Mouse (Mus musculus) liver, embryonic 13.5 days (tissue): ENCODE measurements around the gene Nup107. TPM values are rescaled to one million over a fixed set of nuclear protein-coding genes. Genes with fewer than 3 reads are reported as not detected.
A peak's percentile ranks its signal among the peaks of the same experiment; 100 is the strongest.

Experiments
- ATAC-seq: fragments of 200-750 bp; cut with Nextera tagmentation; 2 replicates; pipeline ENCODE4 v1.8.0; 2017; ENCODE audit warnings: low read depth, mild to moderate bottlenecking, moderate number of reproducible peaks, moderate library complexity
- DNase-seq: peaks from one replicate; pipeline ENCODE4 v3.0.0; 2022
- H3K27ac ChIP-seq: fragments of 300-500 bp; sonication (generic); 2 replicates; pipeline ENCODE4 v1.5.1; 2015; ENCODE audit warnings: moderate library complexity, mild to moderate bottlenecking, inconsistent platforms
- H3K27me3 ChIP-seq: fragments of 300-500 bp; sonication (generic); 2 replicates; pipeline ENCODE4 v1.6.1; 2015; ENCODE audit warnings: mild to moderate bottlenecking, inconsistent platforms
- H3K36me3 ChIP-seq: fragments of 300-500 bp; sonication (generic); 2 replicates; pipeline ENCODE4 v1.6.1; 2015; ENCODE audit warnings: mild to moderate bottlenecking, inconsistent platforms
- H3K4me1 ChIP-seq: fragments of 300-500 bp; sonication (generic); replicated peaks from 2 replicates; pipeline ENCODE4 v1.6.1; 2015; ENCODE audit warnings: inconsistent platforms
- H3K4me2 ChIP-seq: fragments of 300-500 bp; sonication (generic); 2 replicates; pipeline ENCODE4 v1.6.1; 2015; ENCODE audit warnings: inconsistent platforms, mild to moderate bottlenecking, moderate library complexity
- H3K4me3 ChIP-seq: fragments of 300-500 bp; sonication (generic); replicated peaks from 2 replicates; pipeline ENCODE4 v1.5.1; 2015; ENCODE audit warnings: mild to moderate bottlenecking, inconsistent platforms
- H3K9ac ChIP-seq: fragments of 300-500 bp; sonication (generic); 2 replicates; pipeline ENCODE4 v1.6.1; 2015; ENCODE audit warnings: mild to moderate bottlenecking, inconsistent platforms
- H3K9me3 ChIP-seq: fragments of 300-500 bp; sonication (generic); replicated peaks from 2 replicates; pipeline ENCODE4 v1.6.1; 2016; ENCODE audit warnings: inconsistent platforms
- WGBS: fragments of 180-500 bp; shearing (Covaris S2); methylation state at CpG from one replicate; pipeline ENCODE4 v1.1.7; 2015; ENCODE audit not compliant: insufficient replicate concordance; 5-methylcytosine and 5-hydroxymethylcytosine counted together
- polyA plus RNA-seq: library from polyadenylated mRNA; unstranded; fragments of >200 nt; fragmentation: Nextera tagmentation; extraction: Ambion mirVana; gene quantifications from 2 replicates; pipeline ENCODE4 v1.2.1, GENCODE M21; 2015

Gene Nup107
- 54.8 and 67.3 TPM in 2 replicates for polyA plus RNA-seq

DNA sequence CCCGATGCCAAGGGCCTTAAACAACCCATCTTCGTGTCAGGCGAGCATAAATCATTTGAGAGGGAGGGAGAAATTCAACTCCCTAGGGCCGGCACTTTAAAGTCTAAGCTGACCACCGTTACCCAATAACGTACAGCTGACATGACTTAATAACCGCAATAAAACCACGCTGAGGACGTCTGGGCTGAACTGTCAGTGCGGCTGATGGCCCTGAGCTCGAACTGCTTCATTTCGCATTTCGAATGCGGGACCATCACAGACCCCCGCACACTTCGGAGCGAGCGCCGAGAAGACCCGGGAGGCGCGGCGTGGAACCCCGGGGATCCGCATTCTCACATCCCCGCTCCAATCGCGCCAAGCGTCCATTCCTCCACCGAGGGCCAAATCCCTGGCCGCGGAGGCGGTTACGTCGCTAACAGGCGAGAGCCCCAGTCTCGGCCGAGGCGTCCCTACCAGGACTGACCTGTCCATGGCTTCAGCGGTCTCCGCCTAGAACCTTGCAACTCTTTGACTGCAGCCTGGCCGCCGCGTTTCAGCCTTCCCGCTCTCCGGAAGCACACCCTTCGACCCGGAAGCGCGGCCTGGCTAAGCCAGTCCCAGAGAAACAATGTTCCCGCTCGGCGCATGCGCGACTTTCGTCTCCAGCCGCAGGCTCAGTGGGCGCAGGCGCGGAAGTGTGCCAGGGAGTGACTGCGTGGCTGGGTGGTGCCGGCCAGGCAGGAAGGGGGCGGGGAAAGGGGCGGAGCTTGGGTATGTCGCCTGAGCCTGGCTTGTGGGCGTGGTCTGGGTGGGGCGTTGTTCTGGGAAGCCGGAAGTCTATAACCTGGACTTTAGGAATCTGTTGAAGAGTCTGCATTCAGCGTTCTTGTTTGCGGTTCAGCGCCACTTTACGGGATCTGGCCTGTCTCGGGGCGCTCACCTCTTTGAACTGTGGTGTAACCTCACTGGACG lies at the start of gene Nup107:
Gene Nup107, minus strand, starts transcription at position 565 of the 951 bp plus-strand sequence.
- ATAC-seq (peak; percentile 99), DNase-seq (peak; percentile 100)
- H3K9ac ChIP-seq = peak within 1 kb of the TSS; percentile 87
- peak within 1 kb of the TSS; percentile 75 for H3K4me2 ChIP-seq
- under 1% methylated on average over 75 of the region's 75 CpGs for WGBS
- peaks cover 30% of the 10 kb centered on the region for H3K4me1 ChIP-seq
- H3K4me3 ChIP-seq = peak within 1 kb of the TSS; percentile 86
- H3K9me3 ChIP-seq = no peaks in the 10 kb centered on the region; the same call in 1 of the 2 replicates
- H3K27me3 ChIP-seq = no peaks in the 10 kb centered on the region
- H3K27ac ChIP-seq = peak within 1 kb of the TSS; percentile 79
- H3K36me3 ChIP-seq = peaks cover 25% of the 10 kb centered on the region

DNA sequence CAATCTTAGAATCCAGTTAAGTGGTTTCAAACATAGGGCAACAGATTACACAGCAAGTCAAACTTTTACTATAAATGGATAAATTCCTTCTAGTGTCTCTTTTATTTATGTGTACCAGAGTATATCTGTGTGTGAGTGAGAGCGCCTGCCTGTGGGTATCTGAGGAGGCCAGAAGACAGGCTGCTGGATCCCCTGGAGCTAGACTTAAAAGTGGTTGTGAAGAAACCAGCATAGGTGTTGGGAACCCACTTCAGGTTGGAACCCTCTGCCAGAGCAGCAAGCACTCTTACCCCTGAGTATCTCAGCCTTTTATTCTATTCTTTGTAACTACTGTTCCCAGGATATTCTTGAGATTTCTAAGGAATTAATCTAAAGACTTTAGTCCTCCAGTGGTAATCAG lies 49.3 kb upstream of the Nup107 start:
- no peak for DNase-seq
- H3K9me3 ChIP-seq = no peaks in the 10 kb centered on the region

GRCm38 (mm10) chr10:117840431-117840995 lies 48.0 kb upstream of the Nup107 start:
- ATAC-seq = no peak
- peaks cover 73% of the 10 kb centered on the region for H3K4me1 ChIP-seq
- no peak overlapping the region for H3K9ac ChIP-seq
- H3K9me3 ChIP-seq = no peaks in the 10 kb centered on the region
- no peak overlapping the region for H3K4me2 ChIP-seq
- H3K27ac ChIP-seq = peak overlapping the region; percentile 6; the same call in 1 of the 2 replicates
- DNase-seq = no peak
- no peaks in the 10 kb centered on the region for H3K36me3 ChIP-seq
- no peak overlapping the region for H3K4me3 ChIP-seq
- 35% methylated on average over 5 of the region's 5 CpGs for WGBS
- no peaks in the 10 kb centered on the region for H3K27me3 ChIP-seq

More for the DNA sequence above, 49.3 kb upstream of the Nup107 start:
- WGBS = 67% methylated on average over 1 of the region's 1 CpGs
- H3K9ac ChIP-seq = no peak overlapping the region
- no peaks in the 10 kb centered on the region for H3K36me3 ChIP-seq
- H3K4me3 ChIP-seq = no peak overlapping the region
- no peaks in the 10 kb centered on the region for H3K27me3 ChIP-seq
- no peak overlapping the region for H3K4me2 ChIP-seq
- H3K27ac ChIP-seq = no peak overlapping the region
- H3K4me1 ChIP-seq = peaks cover 69% of the 10 kb centered on the region
- no peak for ATAC-seq

DNA sequence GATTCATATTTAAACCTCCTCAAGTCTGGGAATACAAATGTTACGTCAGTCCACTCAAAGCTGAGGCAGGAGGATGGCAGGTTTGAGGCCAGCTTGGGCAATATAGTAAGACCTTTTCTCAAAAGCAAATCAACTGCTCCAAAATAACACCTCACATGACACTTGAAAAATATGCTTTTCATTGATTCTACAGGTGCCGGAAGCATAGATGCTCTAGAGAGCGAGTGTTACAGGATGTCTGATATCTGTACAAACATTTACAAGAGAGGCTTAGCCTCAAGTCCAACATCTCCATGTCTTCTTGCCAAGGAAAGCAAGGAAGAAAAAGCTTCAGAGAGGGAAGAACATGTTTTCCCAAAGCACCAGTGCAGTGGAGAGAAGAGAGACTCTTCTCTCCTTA lies 47.2 kb upstream of the Nup107 start:
- no peak overlapping the region for H3K4me2 ChIP-seq
- no peaks in the 10 kb centered on the region for H3K27me3 ChIP-seq
- WGBS = 81% methylated on average over 3 of the region's 3 CpGs

DNA sequence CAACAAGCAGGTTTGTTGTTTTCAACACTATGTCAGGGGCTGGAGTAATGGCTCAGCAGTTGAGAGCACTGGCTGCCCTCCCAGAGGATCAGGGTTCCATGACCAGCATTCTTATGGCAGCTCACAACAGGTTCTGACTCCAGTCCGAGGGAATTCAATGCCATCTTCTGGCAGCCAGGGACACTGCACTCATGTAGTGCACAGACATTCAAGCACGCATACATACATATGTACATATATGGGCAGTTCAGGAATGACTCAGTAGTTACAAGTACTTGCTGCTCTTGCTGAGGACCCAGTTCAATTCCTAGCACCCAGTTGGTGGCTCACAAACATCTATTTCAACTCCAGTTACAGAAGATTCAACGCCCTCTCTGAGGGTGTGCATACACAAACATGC lies 46.4 kb upstream of the Nup107 start:
- WGBS = 78% methylated on average over 3 of the region's 3 CpGs
- peaks cover 69% of the 10 kb centered on the region for H3K4me1 ChIP-seq
- H3K4me3 ChIP-seq = no peak overlapping the region
- H3K4me2 ChIP-seq = no peak overlapping the region
- no peaks in the 10 kb centered on the region for H3K27me3 ChIP-seq
- no peak for DNase-seq
- no peak overlapping the region for H3K27ac ChIP-seq
- H3K9ac ChIP-seq = no peak overlapping the region
- H3K9me3 ChIP-seq = no peaks in the 10 kb centered on the region
- peak; percentile 47; the same call in 1 of the 2 replicates for ATAC-seq
- no peaks in the 10 kb centered on the region for H3K36me3 ChIP-seq

More for the DNA sequence above, 47.2 kb upstream of the Nup107 start:
- DNase-seq (no peak), ATAC-seq (no peak)
- Histone ChIP-seq H3K27ac (no peak overlapping the region), H3K9me3 (no peaks in the 10 kb centered on the region), H3K4me1 (peaks cover 75% of the 10 kb centered on the region), H3K36me3 (no peaks in the 10 kb centered on the region), H3K9ac (no peak overlapping the region), H3K4me3 (no peak overlapping the region)

GRCm38 (mm10) chr10:117836354-117836753 lies 43.8 kb upstream of the Nup107 start:
- peaks cover 66% of the 10 kb centered on the region for H3K4me1 ChIP-seq
- H3K27me3 ChIP-seq = no peaks in the 10 kb centered on the region
- no peak overlapping the region for H3K4me2 ChIP-seq
- no peaks in the 10 kb centered on the region for H3K9me3 ChIP-seq
- no peak overlapping the region for H3K27ac ChIP-seq
- 36% methylated on average over 2 of the region's 2 CpGs for WGBS
- H3K4me3 ChIP-seq = no peak overlapping the region
- ATAC-seq (peak; percentile 42; the same call in 1 of the 2 replicates), DNase-seq (no peak)
- peak overlapping the region; percentile 6; the same call in 1 of the 2 replicates for H3K9ac ChIP-seq
- H3K36me3 ChIP-seq = no peaks in the 10 kb centered on the region

DNA sequence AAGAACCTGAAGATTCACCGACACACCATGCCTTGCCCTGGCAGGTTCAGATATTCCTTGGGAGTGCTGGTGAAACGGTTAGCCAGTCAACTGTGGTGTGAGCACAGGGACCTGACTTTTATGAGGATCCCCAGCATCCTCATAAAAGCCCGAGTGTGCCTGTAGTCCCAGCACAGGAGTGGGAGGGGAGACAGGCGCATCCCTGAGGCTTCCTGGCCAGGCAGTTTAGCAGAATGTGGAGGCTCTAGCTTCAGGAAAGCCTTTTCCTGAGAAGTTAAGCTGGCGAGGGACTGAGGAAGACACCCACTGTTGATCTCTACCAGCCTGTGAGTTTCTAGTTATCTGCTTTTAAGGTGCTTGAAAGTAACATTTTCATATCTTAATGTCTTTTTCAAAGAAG lies 42.9 kb upstream of the Nup107 start:
- Histone ChIP-seq H3K27me3 (no peaks in the 10 kb centered on the region), H3K36me3 (no peaks in the 10 kb centered on the region), H3K27ac (no peak overlapping the region), H3K4me3 (no peak overlapping the region), H3K9me3 (no peaks in the 10 kb centered on the region), H3K9ac (no peak overlapping the region), H3K4me1 (peaks cover 68% of the 10 kb centered on the region), H3K4me2 (no peak overlapping the region)
- 66% methylated on average over 5 of the region's 5 CpGs for WGBS
- ATAC-seq (no peak), DNase-seq (no peak)

- Histone ChIP-seq H3K9ac (no peak overlapping the region), H3K4me2 (no peak overlapping the region), H3K27me3 (no peaks in the 10 kb centered on the region), H3K9me3 (no peaks in the 10 kb centered on the region), H3K27ac (no peak overlapping the region), H3K4me1 (peaks cover 66% of the 10 kb centered on the region), H3K4me3 (no peak overlapping the region), H3K36me3 (no peaks in the 10 kb centered on the region)
- WGBS = 44% methylated on average over 3 of the region's 3 CpGs
- ATAC-seq = no peak
- no peak for DNase-seq
Observed at GRCm38 (mm10) chr10:117830797-117831196, 38.3 kb upstream of the Nup107 start.

GRCm38 (mm10) chr10:117829472-117830155 lies 37.1 kb upstream of the Nup107 start:
- H3K4me1 ChIP-seq = peaks cover 70% of the 10 kb centered on the region

DNA sequence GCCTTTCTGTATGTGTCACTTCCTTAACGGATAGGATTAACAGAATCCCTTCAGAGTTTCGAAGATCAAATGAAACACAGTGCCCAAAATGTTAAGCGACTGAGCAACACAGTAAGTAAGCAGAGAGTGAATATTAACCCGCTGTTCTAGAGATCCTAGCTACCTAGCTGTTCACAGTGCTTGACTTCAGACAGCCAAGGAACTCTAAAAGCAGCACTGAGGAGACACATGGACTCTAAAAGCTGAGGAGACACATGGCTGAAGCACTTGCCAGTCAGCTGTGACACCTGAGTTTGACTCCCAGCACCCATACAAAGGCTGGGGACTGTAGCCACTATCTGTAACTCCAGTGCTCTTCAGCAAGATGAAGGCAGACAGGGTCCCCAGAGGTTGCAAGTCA lies 36.5 kb upstream of the Nup107 start:
- Histone ChIP-seq H3K4me3 (no peak overlapping the region), H3K36me3 (peaks cover 4% of the 10 kb centered on the region; the same call in 1 of the 2 replicates), H3K4me2 (no peak overlapping the region), H3K27me3 (no peaks in the 10 kb centered on the region), H3K4me1 (peaks cover 75% of the 10 kb centered on the region), H3K27ac (no peak overlapping the region), H3K9ac (no peak overlapping the region), H3K9me3 (no peaks in the 10 kb centered on the region)
- WGBS = 68% methylated on average over 4 of the region's 4 CpGs
- DNase-seq (no peak), ATAC-seq (no peak)

More at GRCm38 (mm10) chr10:117829472-117830155, 37.1 kb upstream of the Nup107 start:
- DNase-seq (no peak), ATAC-seq (no peak)
- H3K9ac ChIP-seq = no peak overlapping the region
- no peaks in the 10 kb centered on the region for H3K9me3 ChIP-seq
- WGBS = 76% methylated on average over 7 of the region's 7 CpGs
- H3K27me3 ChIP-seq = no peaks in the 10 kb centered on the region
- no peak overlapping the region for H3K4me3 ChIP-seq
- H3K4me2 ChIP-seq = no peak overlapping the region
- H3K36me3 ChIP-seq = no peaks in the 10 kb centered on the region
- H3K27ac ChIP-seq = no peak overlapping the region

DNA sequence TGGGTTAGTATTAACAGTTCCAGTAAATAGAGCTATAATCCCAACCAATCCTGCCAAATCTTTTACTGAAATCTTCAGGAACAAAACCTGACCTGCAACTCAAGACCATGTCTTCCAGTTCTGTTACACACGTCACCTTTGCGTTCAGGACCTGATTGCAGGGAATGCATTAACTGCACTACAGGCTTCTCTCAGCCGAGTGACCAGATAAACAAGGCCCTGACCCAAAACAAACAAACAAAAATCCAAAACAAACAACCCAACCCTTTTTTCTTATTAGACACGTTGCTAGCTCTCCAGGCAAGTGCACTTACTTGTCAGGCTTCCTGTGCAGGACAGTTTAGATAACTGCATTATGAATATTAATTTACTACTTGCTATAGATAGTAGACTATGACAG lies 36.0 kb upstream of the Nup107 start:
- ATAC-seq (no peak), DNase-seq (no peak)
- no peak overlapping the region for H3K4me2 ChIP-seq
- H3K4me3 ChIP-seq = no peak overlapping the region
- H3K9me3 ChIP-seq = no peaks in the 10 kb centered on the region
- H3K4me1 ChIP-seq = peaks cover 75% of the 10 kb centered on the region
- H3K27ac ChIP-seq = no peak overlapping the region
- 58% methylated on average over 4 of the region's 4 CpGs for WGBS
- H3K36me3 ChIP-seq = peaks cover 6% of the 10 kb centered on the region
- no peaks in the 10 kb centered on the region for H3K27me3 ChIP-seq
- no peak overlapping the region for H3K9ac ChIP-seq
